Mouse (Mus musculus): Measurements from ENCODE around the gene Gm3250.

DNA sequence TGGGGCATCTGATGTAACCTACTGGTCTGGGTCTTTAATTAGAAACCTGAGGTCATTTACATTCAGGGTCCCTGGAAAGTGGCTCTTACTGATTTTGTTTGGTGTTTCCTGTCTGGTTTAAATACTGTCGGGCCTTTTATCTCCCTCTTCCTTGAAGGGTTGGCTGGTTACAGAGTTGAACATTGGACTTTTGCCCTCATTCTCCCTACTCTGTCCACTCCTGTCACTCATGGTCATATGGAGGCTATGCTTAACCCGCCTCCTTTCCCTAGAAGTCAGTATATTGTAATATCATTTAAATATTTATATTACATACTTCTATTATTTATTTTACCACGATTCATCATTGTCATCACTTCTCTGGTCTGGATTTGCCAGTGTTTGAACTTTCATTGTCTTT lies 21.8 kb upstream of the Gm3250 start:
- TF ChIP-seq CTCF (IDR thresholded peaks at IDR 0.05; ENCODE audit: insufficient read depth, low read depth, low read length): no peak
- no peak for TF ChIP-seq POLR2A (IDR thresholded peaks at IDR 0.05; ENCODE audit: insufficient read depth, low read depth, low read length)

All from olfactory bulb, adult 2 months (tissue).